ENCODE assay signal across 8 mouse cellular contexts in the genomic region with DNA sequence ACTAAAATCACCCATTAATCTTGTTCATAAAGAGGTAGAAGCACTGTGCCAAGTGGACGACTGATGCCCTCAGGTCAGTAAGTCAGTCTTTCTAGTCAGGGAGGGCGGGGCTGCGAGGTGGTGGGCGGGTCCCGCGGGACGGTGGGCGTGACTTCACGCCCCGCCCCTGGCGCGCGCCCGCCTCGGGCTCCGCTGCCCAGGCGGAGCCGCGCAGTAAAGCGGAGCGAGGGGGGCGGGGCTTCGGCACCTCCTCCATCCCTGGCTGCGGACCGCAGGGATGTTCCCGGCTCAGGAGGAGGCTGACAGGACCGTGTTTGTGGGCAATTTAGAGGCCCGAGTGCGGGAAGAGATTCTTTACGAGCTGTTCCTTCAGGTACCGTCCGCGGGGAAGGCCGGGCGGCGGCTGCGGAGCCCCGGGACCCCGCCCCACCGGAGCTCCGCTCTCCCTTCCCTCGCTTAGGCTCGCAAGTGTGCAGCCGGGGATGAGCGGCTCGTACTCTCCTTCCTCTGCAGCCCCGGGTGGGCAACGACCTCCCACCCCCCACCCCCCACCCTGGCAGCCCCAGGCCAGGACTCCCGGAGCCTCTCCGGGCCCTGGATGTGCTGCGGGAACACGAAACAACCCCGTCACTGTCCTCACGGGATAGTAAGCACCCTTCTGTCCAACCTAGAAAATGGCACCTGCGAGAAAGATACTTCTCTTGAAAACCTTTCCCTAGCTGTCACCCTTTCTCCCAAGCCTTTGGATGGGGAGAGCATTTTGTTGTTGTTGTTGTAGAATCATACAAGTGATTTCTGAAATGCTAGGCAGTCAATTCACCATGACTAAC. TPM values are rescaled to one million over a fixed set of nuclear protein-coding genes. Genes with fewer than 3 reads are reported as not detected.
DNase-seq lines count a peak whose midpoint lies in the region; ATAC-seq lines count a peak whose summit lies in the region.

A gene (plus strand): TSS at position 174 of the 830 bp plus-strand sequence.

- under 1% methylated on average over 55 of the region's 55 CpGs for WGBS in embryonic facial prominence, embryonic 13.5 days
- WGBS in limb, embryonic 10.5 days = under 1% methylated on average over 55 of the region's 55 CpGs
- WGBS in midbrain, embryonic 12.5 days = under 1% methylated on average over 55 of the region's 55 CpGs

- no peak within 1 kb of the TSS for H3K27ac ChIP-seq in embryonic facial prominence, embryonic 13.5 days
- H3K27ac ChIP-seq in limb, embryonic 10.5 days = peak within 1 kb of the TSS; percentile 50; the same call in 1 of the 2 replicates
- H3K27ac ChIP-seq in midbrain, embryonic 12.5 days (replicated peaks) = peak within 1 kb of the TSS; percentile 60

- DNase-seq in adrenal gland, postnatal 4 days (ENCODE audit: low spot score in 2 of 2) = peak; percentile 53 to 63
- peak; percentile 98 for DNase-seq in heart, adult 11 months
- DNase-seq in kidney, adult 18-20 months = peak; percentile 86
- peak; percentile 85 for DNase-seq in limb, embryonic 10.5 days (ENCODE audit: low spot score)
- DNase-seq in skeletal muscle tissue, adult 2 months (ENCODE audit: low read depth, low spot score) = peak; percentile 10
- DNase-seq in adipocyte (ENCODE audit: low spot score) = no peak

- peak; percentile 91 for ATAC-seq in embryonic facial prominence, embryonic 13.5 days (ENCODE audit: insufficient number of reproducible peaks, insufficient read depth, low FRiP score, low TSS enrichment, low read depth)
- peak; percentile 97 for ATAC-seq in midbrain, embryonic 12.5 days (ENCODE audit: low FRiP score, low read depth)

- H3K36me3 ChIP-seq in embryonic facial prominence, embryonic 13.5 days = no peaks in the 10 kb centered on the region
- no peaks in the 10 kb centered on the region for H3K36me3 ChIP-seq in limb, embryonic 10.5 days
- no peaks in the 10 kb centered on the region for H3K36me3 ChIP-seq in midbrain, embryonic 12.5 days

- no peaks in the 10 kb centered on the region for H3K9me3 ChIP-seq in embryonic facial prominence, embryonic 13.5 days
- no peaks in the 10 kb centered on the region for H3K9me3 ChIP-seq in limb, embryonic 10.5 days (replicated peaks)
- no peaks in the 10 kb centered on the region for H3K9me3 ChIP-seq in midbrain, embryonic 12.5 days

- H3K4me1 ChIP-seq in embryonic facial prominence, embryonic 13.5 days = no peaks in the 10 kb centered on the region
- peaks cover 7% of the 10 kb centered on the region for H3K4me1 ChIP-seq in limb, embryonic 10.5 days
- H3K4me1 ChIP-seq in midbrain, embryonic 12.5 days = 0 out of 2 replicates have a peak, but pooled peaks cover 6% of the 10 kb centered on the region

- peaks cover 12% of the 10 kb centered on the region for H3K27me3 ChIP-seq in embryonic facial prominence, embryonic 13.5 days
- peaks cover 18% of the 10 kb centered on the region for H3K27me3 ChIP-seq in limb, embryonic 10.5 days (ENCODE audit: low read depth, poor library complexity, severe bottlenecking)
- H3K27me3 ChIP-seq in midbrain, embryonic 12.5 days = no peaks in the 10 kb centered on the region

- H3K4me3 ChIP-seq in embryonic facial prominence, embryonic 13.5 days = peak within 1 kb of the TSS; percentile 77
- peak within 1 kb of the TSS; percentile 76 for H3K4me3 ChIP-seq in limb, embryonic 10.5 days
- peak within 1 kb of the TSS; percentile 74 for H3K4me3 ChIP-seq in midbrain, embryonic 12.5 days

- H3K9ac ChIP-seq in embryonic facial prominence, embryonic 13.5 days = peak within 1 kb of the TSS; percentile 71
- peak within 1 kb of the TSS; percentile 64 for H3K9ac ChIP-seq in midbrain, embryonic 12.5 days (replicated peaks)

- peak within 1 kb of the TSS; percentile 71 for H3K4me2 ChIP-seq in embryonic facial prominence, embryonic 13.5 days
- H3K4me2 ChIP-seq in midbrain, embryonic 12.5 days (replicated peaks) = peak within 1 kb of the TSS; percentile 81

RNA-seq across cellular contexts. Expression of the gene that starts here (rescaled TPM):
- 1 to 10 TPM; 2.2 to 2.6 TPM for total RNA-seq in adrenal gland, postnatal 4 days (2021)
- 0.84 and 1.1 TPM in 2 replicates for polyA plus RNA-seq in embryonic facial prominence, embryonic 13.5 days (2015; fragmentation: Nextera tagmentation; extraction: Ambion mirVana)
- 0.15 and 0.19 TPM in 2 replicates for polyA plus RNA-seq in limb, embryonic 10.5 days (2016; fragmentation: Nextera tagmentation; extraction: Ambion mirVana)
- polyA plus RNA-seq in midbrain, embryonic 12.5 days (2016; fragmentation: Nextera tagmentation; extraction: Ambion mirVana) = 0.84 and 0.99 TPM in 2 replicates

Comparison
In these comparisons a context has a peak if more than half of its experiments do, and no peak if none do; other contexts are left out.
1. Peak in DNase-seq, H3K4me3 ChIP-seq and H3K27ac ChIP-seq in limb, embryonic 10.5 days; RNA of the gene not detected or under 1 TPM.
2. Peak in ATAC-seq, H3K4me3 ChIP-seq, H3K27ac ChIP-seq, H3K9ac ChIP-seq and H3K4me2 ChIP-seq in midbrain, embryonic 12.5 days; RNA of the gene not detected or under 1 TPM.